Mouse (Mus musculus) layer of hippocampus, adult 8-10 months (tissue): ENCODE results near the gene Rapgef4. TPM values are rescaled to one million over a fixed set of nuclear protein-coding genes. Genes with fewer than 3 reads are reported as not detected.

ENCODE experiments used
- DNase-seq, 2 experiments: peaks; one replicate each; pipeline ENCODE4 v3.0.0; 2022; ENCODE audit warnings: low spot score in 2 of 2
- total RNA-seq, 4 experiments: library from RNA; stranded (reverse); gene quantifications; 2 replicates each; pipeline ENCODE4 v1.2.4; 2022

The Rapgef4 gene
- total RNA-seq, 4 experiments from 2014 or later = 363 to 430 (median 401) TPM

DNA sequence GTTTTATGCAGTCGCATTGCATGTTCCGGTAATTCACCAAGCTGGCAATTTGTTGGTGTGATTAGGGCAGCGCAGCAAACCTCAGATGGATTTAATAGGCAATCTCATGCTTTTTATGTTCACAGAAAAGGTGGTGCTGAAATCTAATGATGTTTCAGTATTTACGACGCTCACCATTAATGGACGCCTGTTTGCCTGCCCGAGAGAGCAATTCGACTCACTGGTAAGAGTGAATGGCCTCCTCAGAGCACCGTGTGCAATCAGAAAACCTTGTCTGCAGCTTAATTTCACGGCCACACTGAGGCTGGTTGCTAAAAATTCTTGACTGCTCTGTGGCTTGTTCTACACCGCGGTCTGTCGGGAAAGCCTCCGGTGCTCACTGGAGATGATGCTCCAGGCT is 247.8 kb downstream of the Rapgef4 start:
- no peak for DNase-seq

DNA sequence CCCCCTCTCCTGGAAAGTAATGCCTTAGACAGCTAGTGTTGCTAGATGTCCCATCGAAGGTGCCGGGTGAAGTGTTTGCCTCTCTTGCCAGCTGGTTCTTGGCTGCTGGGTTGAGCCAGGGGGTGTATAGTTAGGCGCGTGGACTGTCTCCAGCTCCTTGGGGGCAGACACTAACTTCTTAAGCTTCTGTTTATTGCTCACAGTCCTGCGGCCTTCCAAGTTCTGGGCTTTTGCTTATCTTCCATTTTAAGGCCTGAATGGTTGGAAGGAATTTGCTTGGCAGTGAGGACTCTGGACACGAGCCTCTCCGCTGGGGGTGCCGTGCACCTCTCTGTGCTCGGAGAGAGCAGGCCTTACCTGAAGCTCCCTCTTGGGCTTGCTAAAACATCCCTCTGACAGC is 249.5 kb downstream of the Rapgef4 start:
- DNase-seq = no peak

- DNase-seq = no peak
Measured at GRCm38 (mm10) chr2:72234085-72234484, 253.0 kb downstream of the Rapgef4 start.

- peak; percentile 63 to 82 for DNase-seq
Measured at GRCm38 (mm10) chr2:72234943-72235342, 253.9 kb downstream of the Rapgef4 start.

GRCm38 (mm10) chr2:72235361-72235901 is 254.4 kb downstream of the Rapgef4 start:
- no peak for DNase-seq

GRCm38 (mm10) chr2:72238421-72238820 is 257.4 kb downstream of the Rapgef4 start:
- DNase-seq = no peak

- DNase-seq = no peak
Measured at GRCm38 (mm10) chr2:72238925-72239324, 257.9 kb downstream of the Rapgef4 start.

DNA sequence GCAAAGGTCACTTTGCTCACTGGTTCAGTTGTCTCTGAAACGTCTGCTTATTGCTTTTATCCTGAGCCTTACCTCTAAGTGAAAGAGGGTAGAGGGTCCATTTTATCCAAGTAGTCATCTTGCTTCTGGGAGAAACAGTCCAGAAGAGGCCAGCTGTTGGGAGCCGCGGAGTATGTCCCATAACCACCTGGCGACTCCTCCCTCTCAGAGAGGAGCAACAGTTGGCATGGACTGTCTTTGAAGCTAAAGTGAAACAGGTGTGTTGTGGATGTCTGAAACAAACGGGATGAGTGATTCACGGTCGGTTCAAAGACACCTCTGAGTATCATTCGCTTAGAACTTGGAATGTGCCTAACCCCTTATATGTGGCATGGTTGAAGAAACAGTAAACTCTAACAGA is 258.4 kb downstream of the Rapgef4 start:
- DNase-seq = no peak

DNA sequence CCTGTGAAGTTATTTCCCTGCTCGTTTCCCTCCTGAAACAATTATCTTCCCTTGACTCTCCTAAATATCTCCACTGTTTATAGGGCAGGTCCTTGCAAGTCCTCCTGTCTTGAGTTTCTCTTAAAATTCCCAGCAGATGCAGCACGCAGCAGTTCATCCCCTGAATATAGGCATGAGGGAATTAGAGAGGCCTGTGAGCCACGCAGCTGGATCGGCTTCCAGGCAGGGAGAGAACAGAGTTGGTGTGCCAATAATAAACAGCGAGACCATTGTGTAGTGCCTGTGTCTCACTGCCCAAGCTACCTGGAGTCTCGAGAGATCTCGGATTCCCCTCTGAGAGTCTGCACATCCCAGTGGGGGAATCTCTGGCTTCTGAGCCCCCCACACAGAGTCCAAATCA is 259.0 kb downstream of the Rapgef4 start:
- DNase-seq = no peak

GRCm38 (mm10) chr2:72240691-72241090 is 259.7 kb downstream of the Rapgef4 start:
- no peak for DNase-seq

DNA sequence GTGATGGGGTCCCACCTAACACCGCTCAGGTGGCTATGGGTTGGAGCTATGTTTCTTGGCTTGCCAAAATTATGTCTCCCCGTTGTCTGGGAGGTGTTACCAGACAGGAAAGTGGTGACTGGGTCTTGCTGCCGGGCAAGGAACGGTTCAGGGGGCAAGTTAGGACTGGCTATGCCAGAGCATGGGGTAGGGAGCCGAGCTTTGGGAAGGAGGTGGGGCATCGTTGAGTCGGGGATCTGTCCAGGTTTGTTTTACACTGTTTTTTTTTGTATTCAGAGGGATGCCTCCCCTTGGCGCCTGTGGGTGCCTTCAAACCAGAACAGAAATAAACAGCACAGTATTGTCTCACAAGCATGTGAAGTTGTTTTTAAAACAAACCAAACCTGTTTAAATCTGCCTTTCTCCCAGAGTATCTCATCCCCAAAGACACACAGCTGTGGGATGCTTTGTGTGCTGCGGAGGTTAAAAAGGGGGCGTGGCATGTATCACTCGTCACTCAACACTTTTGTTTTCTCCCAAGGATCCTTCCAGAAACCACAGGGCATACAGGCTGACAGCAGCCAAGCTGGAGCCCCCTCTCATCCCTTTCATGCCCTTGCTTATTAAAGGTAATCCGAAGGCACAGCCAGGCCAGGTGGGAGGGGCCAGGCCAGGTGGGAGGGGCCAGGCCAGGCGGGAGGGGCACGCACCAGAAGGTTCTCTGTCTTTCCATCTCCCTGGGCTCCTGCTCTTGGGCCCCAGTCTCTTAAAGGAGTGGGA is 260.9 kb downstream of the Rapgef4 start:
- DNase-seq = no peak

- no peak for DNase-seq
Measured at GRCm38 (mm10) chr2:72242910-72243675, 262.1 kb downstream of the Rapgef4 start.

- no peak for DNase-seq
Measured at GRCm38 (mm10) chr2:72245631-72246030, 264.6 kb downstream of the Rapgef4 start.

DNA sequence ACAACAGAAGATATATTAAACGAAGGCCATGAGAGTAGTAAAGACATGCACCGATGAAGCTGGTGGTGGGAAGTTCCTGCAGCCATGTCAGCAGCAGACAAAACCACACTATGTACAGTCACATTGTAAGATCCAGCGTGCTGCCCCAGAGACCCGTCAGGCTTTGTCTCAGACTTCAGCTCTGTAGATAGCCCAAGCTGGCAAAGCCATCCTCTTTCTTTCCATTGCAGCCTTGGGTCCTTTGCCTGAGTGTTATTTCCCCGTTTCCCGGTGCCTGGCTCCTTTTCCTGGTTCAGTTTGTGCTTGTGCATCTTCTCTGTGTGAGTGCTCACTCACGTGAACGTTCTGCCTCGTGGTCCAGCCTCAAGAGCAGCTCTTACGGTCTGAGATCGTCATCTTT is 265.3 kb downstream of the Rapgef4 start:
- DNase-seq = no peak

- no peak for DNase-seq
Measured at GRCm38 (mm10) chr2:72247819-72248218, 266.8 kb downstream of the Rapgef4 start.

GRCm38 (mm10) chr2:72252510-72253505 is 271.8 kb downstream of the Rapgef4 start:
- no peak for DNase-seq

DNA sequence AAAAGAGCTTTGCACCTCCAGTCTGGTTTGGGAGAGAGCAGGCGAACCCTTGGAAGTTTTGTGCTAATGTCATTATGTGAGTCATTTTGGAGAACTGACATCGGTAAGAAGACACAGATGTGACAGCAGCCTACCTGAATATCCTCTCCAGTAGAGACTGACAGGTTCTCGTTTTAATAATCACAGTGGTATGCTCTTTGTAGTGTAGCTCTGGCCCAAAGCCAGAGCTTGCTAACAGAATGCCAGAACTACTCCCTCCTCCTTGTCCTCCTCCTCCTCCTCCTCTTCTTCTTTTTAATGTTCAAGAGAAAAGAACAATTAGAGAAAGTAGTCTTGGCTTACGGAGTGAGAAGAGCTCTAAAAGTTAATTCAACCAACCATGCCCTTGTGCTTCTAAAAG is 272.8 kb downstream of the Rapgef4 start:
- DNase-seq = no peak

DNA sequence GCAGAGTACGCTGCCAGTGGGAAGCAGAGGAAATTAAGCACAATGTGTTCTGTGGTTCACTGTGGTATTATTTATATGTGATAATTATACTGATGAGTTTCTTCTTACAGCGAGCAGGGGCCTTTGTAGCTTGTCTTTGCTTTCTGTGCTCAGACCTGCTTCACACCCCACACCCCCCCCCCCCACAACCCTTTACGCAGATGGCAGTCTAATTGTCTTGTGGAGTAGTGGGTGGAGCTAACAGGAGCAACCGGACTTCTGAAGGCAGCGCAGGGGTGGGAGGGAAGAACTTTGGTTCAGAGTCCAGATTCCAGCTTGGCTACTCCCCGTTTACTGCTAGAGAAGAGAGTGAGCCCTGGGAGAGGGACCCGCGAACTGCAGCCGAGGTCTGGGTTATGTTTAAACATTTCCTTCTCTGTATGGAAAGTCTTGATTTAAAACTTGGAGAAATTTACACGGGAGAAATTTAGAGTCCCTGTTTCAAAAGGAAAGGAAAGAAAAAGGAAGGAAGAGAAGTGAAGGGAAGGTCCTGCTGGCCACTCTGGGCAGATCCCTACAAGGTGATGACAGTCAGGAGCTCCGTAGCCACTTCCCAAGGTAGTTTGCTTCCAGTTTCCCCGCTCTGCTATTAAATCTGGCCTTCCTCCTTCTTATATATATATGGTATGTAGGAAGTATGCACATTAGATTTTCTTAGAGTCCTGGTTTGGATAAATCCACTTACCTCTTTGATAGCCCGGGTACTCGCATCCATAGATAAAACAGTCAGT is 274.0 kb downstream of the Rapgef4 start:
- DNase-seq = no peak

DNA sequence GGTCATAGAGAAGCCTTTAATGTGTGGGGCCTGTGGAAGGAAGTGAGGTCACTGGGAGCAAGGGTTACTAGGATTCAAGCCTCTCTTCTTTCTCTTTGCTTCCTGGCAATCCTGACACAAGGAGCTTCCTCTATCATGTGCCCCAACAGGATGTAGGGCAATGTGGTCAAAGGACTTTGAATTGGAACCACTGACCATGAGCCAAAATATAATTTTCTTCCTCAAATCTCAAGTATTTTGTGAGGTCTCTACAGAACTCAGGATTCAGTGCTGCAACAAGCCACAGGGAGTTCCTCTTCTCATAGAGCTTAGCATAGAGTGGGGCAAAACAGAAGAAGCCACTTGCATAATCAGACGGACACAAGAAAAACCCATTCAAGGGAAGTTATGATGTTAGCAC is 279.7 kb downstream of the Rapgef4 start:
- DNase-seq = no peak

GRCm38 (mm10) chr2:72262814-72263480 is 281.9 kb downstream of the Rapgef4 start:
- DNase-seq = no peak
